Mouse (Mus musculus) inflammation-experienced regulatory T-cells, adult 16 weeks (primary cell): Measurements from ENCODE around the gene Clk4. TPM values are rescaled to one million over a fixed set of nuclear protein-coding genes. Genes with fewer than 3 reads are reported as not detected.

ENCODE experiments used
- polyA plus RNA-seq: library from polyadenylated mRNA; unstranded; fragments of 100-300 nt; shearing (Covaris generic); gene quantifications from one replicate; pipeline ENCODE4 v1.2.1, GENCODE M21; 2017

The Clk4 gene
- polyA plus RNA-seq = 252 TPM

DNA sequence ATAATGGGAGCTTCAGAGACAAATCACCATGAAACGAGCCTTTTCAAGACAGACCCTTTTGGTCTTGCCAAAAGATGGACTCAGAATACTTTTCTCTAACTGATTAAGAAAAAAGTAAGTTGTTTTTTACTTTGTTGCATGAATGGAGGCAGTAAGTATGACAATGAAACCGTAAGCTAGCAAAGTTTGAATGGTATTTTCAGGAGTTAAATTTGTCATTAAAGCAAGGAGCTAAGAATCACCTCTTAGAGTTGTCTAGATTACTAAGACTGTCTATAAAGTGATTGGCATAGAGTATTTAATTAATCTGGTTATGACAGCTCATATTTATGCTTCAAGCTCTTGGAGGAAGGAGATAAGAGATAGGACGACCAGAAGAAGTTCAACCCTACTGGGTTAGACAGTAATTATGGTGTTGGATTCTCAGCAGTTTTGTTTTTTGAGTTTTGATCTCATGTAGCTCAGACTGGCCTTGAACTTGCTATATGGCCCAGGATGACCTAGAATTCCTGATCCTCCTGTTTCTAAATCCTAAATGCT, at the start of gene Clk4:
Gene Clk4 (plus strand): TSS at position 51 of the 540 bp plus-strand sequence.

DNA sequence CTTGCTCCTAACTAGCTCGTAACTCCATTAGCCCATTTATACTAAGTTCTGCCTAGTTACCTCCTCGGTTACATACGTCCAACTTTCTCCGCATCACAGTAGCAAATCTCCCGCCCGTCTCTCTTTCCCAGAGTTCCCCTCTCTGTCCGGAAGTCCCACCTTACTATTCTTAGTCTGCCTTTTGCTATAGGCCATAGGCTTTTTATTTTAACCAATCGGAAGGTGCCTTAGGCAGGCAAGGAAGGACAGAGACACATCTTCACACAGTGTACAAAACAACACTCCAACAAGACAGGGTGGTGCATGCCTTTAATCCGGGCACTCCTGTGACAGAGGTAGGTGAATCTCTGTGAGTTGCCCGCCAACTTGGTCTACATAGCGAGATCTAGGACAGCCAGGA, 41.2 kb upstream of the Clk4 start, which contains the start of gene Gm12569:
Gene Gm12569 (plus strand): TSS at position 166 of the 400 bp plus-strand sequence.

DNA sequence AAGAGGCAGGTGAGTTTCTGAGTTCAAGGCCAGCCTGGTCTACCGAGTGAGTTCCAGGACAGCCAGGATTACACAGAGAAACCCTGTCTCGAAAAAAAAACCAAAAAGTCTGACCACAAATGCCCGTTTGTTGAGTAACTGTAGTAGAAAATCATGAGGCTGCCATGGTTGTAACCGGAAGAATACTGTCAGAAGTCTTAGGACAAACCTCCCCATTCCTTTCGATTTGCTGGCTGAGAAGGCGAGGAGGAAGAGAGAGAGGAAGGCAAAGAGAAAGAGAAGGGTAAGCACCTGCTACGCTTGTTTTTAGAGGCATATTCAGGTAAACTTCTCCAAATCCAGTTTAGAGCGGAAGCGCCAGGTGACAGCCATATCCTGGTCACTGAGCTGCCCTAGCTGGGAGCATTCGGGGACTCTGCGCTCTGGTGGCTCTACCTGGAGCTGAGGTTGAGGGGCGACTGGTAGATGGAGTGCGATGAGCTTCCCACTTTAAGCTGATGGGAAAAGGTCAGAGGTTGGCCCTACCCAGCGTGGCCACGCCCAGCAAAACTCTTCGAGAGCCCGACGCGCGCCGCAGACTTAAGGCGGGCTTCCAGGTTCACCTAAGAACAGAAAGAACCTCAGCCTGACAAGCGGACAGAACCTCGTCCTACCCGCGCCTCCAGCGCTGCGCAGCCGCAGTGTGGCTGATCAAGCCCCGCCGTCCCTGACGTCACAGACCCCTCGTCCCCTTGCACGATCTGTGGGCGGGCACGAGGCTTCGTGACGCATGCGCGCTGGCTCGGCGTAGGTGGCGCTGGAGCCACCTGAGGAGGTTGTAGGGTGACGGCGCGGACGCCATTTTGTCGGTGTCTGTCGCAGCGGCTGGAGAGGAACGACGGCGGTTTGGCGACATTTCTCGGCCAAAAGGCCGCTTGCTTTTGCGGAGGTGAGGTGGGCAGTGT, 1.1 kb downstream of the Clk4 start, which contains the start of gene BC049762:
Gene BC049762 (minus strand): TSS at position 705 of the 944 bp plus-strand sequence.

DNA sequence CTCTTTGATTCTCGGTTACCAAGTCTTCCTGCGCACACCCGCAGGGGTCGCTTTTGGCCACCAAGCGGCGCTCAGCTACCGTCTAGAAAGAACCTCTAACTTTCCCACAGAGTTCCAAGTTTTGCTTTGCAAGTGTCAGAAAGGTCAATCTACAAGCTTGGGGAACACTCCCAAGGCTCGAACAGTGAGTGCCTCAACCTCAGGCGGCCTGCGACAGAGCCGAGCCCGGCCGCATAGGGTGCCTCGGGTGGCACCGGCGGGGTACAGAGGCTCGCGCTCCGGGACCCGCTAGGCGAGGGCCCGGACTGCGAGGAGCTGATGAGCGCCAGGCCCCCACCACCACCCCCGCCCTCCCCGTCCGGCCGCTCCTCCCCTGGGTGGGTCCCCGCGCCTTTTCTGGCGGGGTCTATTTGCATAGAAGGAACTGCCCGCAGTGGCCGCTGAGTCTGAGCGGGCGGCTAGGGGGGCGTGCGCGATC, 28.1 kb downstream of the Clk4 start, which contains the start of gene Col23a1:
Gene Col23a1 (plus strand): TSS at position 357 of the 478 bp plus-strand sequence.

Other genes with a start within 250 kb of the Clk4 start
- not detected for gene Olfr54, start 247.5 kb upstream of the Clk4 start, polyA plus RNA-seq
- gene Olfr1375, start 213.6 kb upstream of the Clk4 start, polyA plus RNA-seq = not detected
- not detected for gene Zfp354a, start 202.5 kb upstream of the Clk4 start, polyA plus RNA-seq
- gene Gm12569, start 41.3 kb upstream of the Clk4 start, polyA plus RNA-seq = not detected
- not detected for gene BC049762, start 1.3 kb downstream of the Clk4 start, polyA plus RNA-seq
- gene Col23a1, start 28.2 kb downstream of the Clk4 start, polyA plus RNA-seq = 1.1 TPM